ENCODE assay signal across 11 mouse cellular contexts in genomic region chr17:84119221-84120017, GRCm38 (mm10).
DNase-seq lines count a peak whose midpoint lies in the region; ATAC-seq lines count a peak whose summit lies in the region.
"Had no signal": no experiment of that assay in that cellular context is flagged by ENCODE, and none has a peak within 500 bp of the region (broad histone marks: within the 10 kb centered on the region; RNA-seq: fewer than 3 reads in every experiment).

No protein-coding gene starts in this region.

- peaks cover 16% of the 10 kb centered on the region for H3K4me1 ChIP-seq in heart, embryonic 16.5 days (ENCODE audit: control insufficient read depth, insufficient read depth, low read length)
- H3K4me1 ChIP-seq in embryonic facial prominence, embryonic 10.5 days = peaks cover 42% of the 10 kb centered on the region

- peak; percentile 46 for ATAC-seq in heart, embryonic 16.5 days (replicated peaks; ENCODE audit: extremely low read depth, insufficient read depth, low FRiP score)
- ATAC-seq in megakaryocyte, adult 5-6 weeks (ENCODE audit: poor library complexity, severe bottlenecking) = peak; percentile 46

- DNase-seq in heart, postnatal 36 days = no peak
- DNase-seq in embryonic facial prominence, embryonic 10.5 days (ENCODE audit: low spot score) = no peak
- DNase-seq in thymus, postnatal 10 days (ENCODE audit: low spot score in 2 of 2) = peak; percentile 89
- DNase-seq in kidney, postnatal 36 days = no peak
- no peak for DNase-seq in gastrocnemius, adult 8-10 months (ENCODE audit: low spot score in 2 of 2)
- no peak for DNase-seq in embryo, embryonic 10.5 days (ENCODE audit: low spot score)

- WGBS in heart, embryonic 16.5 days = 80% methylated on average over 16 of the region's 16 CpGs
- WGBS in embryonic facial prominence, embryonic 10.5 days = 90% methylated on average over 16 of the region's 16 CpGs

- peak overlapping the region; percentile 70 for H3K27ac ChIP-seq in heart, embryonic 16.5 days (ENCODE audit: low read length)
- H3K27ac ChIP-seq in embryonic facial prominence, embryonic 10.5 days (replicated peaks) = peak overlapping the region; percentile 57; the same call in 1 of the 2 replicates
- H3K27ac ChIP-seq: embryonic facial prominence, embryonic 12.5 days; hindbrain, embryonic 15.5 days; limb, embryonic 13.5 days had no signal

- H3K36me3 ChIP-seq in heart, embryonic 16.5 days (ENCODE audit: control insufficient read depth, insufficient read depth) = no peaks in the 10 kb centered on the region
- no peaks in the 10 kb centered on the region for H3K36me3 ChIP-seq in embryonic facial prominence, embryonic 10.5 days (replicated peaks)
- H3K36me3 ChIP-seq: embryonic facial prominence, embryonic 12.5 days; hindbrain, embryonic 15.5 days; limb, embryonic 13.5 days had no signal

- H3K9me3 ChIP-seq in heart, embryonic 16.5 days (replicated peaks; ENCODE audit: control insufficient read depth, low read length) = no peaks in the 10 kb centered on the region
- H3K9me3 ChIP-seq in embryonic facial prominence, embryonic 10.5 days = no peaks in the 10 kb centered on the region
- H3K9me3 ChIP-seq: embryonic facial prominence, embryonic 12.5 days; hindbrain, embryonic 15.5 days; limb, embryonic 13.5 days had no signal

- no peak overlapping the region; the same call in 1 of the 2 replicates for H3K9ac ChIP-seq in heart, embryonic 16.5 days (ENCODE audit: low read length)
- H3K9ac ChIP-seq: embryonic facial prominence, embryonic 12.5 days; hindbrain, embryonic 15.5 days; limb, embryonic 13.5 days had no signal

- no peak overlapping the region for H3K4me3 ChIP-seq in heart, embryonic 16.5 days (ENCODE audit: low read length)
- no peak overlapping the region for H3K4me3 ChIP-seq in embryonic facial prominence, embryonic 10.5 days
- H3K4me3 ChIP-seq: embryonic facial prominence, embryonic 12.5 days; hindbrain, embryonic 15.5 days; limb, embryonic 13.5 days had no signal

- no peak overlapping the region for H3K4me2 ChIP-seq in heart, embryonic 16.5 days (ENCODE audit: low read depth, low read length)
- H3K4me2 ChIP-seq: embryonic facial prominence, embryonic 12.5 days; hindbrain, embryonic 15.5 days; limb, embryonic 13.5 days had no signal

- intact Hi-C loops in heart, postnatal 36 days (cut with DNase I) = no loop called here

- H3K27me3 ChIP-seq in heart, embryonic 16.5 days (ENCODE audit: control insufficient read depth, insufficient read depth, low read length) = no peaks in the 10 kb centered on the region
- peaks cover 2% of the 10 kb centered on the region for H3K27me3 ChIP-seq in embryonic facial prominence, embryonic 10.5 days (replicated peaks; ENCODE audit: low read depth, poor library complexity, severe bottlenecking)
- H3K27me3 ChIP-seq: embryonic facial prominence, embryonic 12.5 days; hindbrain, embryonic 15.5 days; limb, embryonic 13.5 days had no signal

Comparison
In these comparisons a context has a peak if more than half of its experiments do, and no peak if none do; other contexts are left out.
1. DNase-seq: peak in thymus, postnatal 10 days (2 of 2); none in heart, postnatal 36 days (0 of 2), embryonic facial prominence, embryonic 10.5 days (single experiment), kidney, postnatal 36 days (0 of 2), gastrocnemius, adult 8-10 months (0 of 2) and embryo, embryonic 10.5 days (single experiment).